Mouse (Mus musculus): ENCODE results near the gene Prepl. TPM values are rescaled to one million over a fixed set of nuclear protein-coding genes. Genes with fewer than 3 reads are reported as not detected.

Gene Prepl
- polyA plus RNA-seq, 1 experiment from 2014 or later, result 118 TPM

- Histone ChIP-seq H3K4me1 (no peaks in the 10 kb centered on the region), H3K27ac (no peak overlapping the region), H3K36me3 (replicated peaks) (no peaks in the 10 kb centered on the region), H3K4me3 (no peak overlapping the region), H3K9ac (no peak overlapping the region), H3K9me3 (no peaks in the 10 kb centered on the region), H3K27me3 (replicated peaks) (no peaks in the 10 kb centered on the region), H3K4me2 (no peak overlapping the region)
- no peak for ATAC-seq (replicated peaks)
- 87% methylated on average over 3 of the region's 3 CpGs for WGBS
Measured at GRCm38 (mm10) chr17:85033087-85033486, 57.0 kb downstream of the Prepl start.

DNA sequence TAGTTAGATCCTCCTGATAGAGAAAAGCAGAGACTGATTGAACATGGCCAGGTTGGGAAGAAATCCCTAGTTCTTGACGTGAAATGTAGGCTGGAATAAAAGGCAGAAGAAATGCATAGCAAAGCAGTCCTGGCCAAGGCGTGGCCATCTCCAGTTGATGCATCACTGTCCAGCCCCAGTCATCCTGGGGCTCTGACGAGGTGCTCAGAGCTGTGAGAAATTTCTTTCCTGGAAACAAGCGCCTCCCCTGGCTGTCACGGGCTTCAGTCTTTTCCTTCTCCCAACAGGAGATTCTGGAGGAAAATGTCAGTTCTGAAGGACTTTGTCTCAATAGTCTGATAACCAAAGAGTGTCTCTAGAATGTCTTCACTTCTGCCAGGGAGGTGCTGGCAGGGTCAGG, 59.4 kb downstream of the Prepl start:
- Histone ChIP-seq H3K27me3 (replicated peaks) (no peaks in the 10 kb centered on the region), H3K9ac (no peak overlapping the region), H3K4me2 (no peak overlapping the region), H3K36me3 (replicated peaks) (no peaks in the 10 kb centered on the region), H3K4me3 (no peak overlapping the region), H3K27ac (no peak overlapping the region), H3K9me3 (no peaks in the 10 kb centered on the region), H3K4me1 (no peaks in the 10 kb centered on the region)
- 87% methylated on average over 5 of the region's 5 CpGs for WGBS
- no peak for ATAC-seq (replicated peaks)

- H3K9ac ChIP-seq, result no peak overlapping the region
- no peaks in the 10 kb centered on the region for H3K36me3 ChIP-seq (replicated peaks)
- H3K9me3 ChIP-seq, result no peaks in the 10 kb centered on the region
- H3K4me1 ChIP-seq, result no peaks in the 10 kb centered on the region
- H3K4me3 ChIP-seq, result no peak overlapping the region
- ATAC-seq (replicated peaks), result no peak
- 93% methylated on average over 10 of the region's 10 CpGs for WGBS
- H3K27ac ChIP-seq, result no peak overlapping the region
- no peak overlapping the region for H3K4me2 ChIP-seq
- H3K27me3 ChIP-seq (replicated peaks), result no peaks in the 10 kb centered on the region
Measured at GRCm38 (mm10) chr17:85028797-85029196, 61.2 kb downstream of the Prepl start.

DNA sequence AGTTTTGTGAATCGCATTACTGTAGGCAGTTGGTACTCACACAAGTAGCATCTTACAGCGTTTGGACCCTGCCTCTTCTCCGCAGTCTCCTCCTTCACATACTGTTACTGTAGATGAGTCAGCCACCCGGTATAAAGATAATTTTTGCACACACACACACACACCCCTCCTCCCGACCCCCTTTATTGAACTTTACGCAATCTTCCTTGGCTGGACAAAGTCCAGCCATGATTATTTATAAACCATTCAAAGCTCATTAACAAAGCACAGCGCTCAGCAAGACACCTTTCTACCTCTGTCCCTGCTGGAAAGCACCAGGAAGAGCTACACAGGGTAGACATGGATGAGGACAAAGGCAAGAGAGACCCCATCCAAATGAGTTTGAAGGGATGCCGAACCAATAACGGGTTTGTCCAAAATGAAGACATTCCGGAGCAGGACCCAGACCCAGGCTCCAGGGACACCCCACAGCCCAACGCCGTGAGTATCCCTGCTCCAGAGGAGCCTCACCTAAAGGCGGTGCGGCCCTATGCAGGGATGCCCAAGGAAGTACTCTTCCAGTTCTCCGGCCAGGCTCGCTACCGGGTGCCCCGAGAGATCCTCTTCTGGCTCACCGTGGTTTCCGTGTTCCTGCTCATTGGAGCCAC, 61.8 kb downstream of the Prepl start, which contains the start of gene Slc3a1:
Slc3a1 (plus strand) TSS at position 284 of the 647 bp plus-strand sequence.
- Histone ChIP-seq H3K4me1 (no peaks in the 10 kb centered on the region), H3K27me3 (replicated peaks) (no peaks in the 10 kb centered on the region), H3K9me3 (no peaks in the 10 kb centered on the region), H3K36me3 (replicated peaks) (no peaks in the 10 kb centered on the region), H3K4me3 (no peak within 1 kb of the TSS), H3K9ac (no peak within 1 kb of the TSS), H3K4me2 (no peak within 1 kb of the TSS), H3K27ac (no peak within 1 kb of the TSS)
- no peak for ATAC-seq (replicated peaks)
- WGBS, result 90% methylated on average over 20 of the region's 20 CpGs

DNA sequence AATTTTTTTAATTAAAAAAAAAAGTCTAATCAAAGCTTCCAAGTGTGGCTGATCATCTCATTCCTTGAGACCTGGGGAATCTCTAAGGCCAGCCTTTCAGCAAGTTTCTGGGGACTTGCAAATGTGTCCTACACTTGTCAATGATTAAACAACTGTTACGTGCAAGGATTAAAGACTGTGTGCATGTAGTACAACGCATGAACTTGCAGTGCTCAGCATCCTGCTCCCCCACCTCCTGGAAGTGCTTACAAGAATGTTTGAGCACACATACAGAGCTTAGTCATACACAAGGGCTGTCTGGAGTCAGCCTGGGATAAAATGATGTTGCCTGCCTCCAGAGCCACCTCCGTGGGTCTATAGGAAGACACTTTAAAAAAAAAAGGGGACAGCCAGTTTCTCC, 62.8 kb downstream of the Prepl start:
- no peak overlapping the region for H3K4me2 ChIP-seq
- no peak overlapping the region for H3K4me3 ChIP-seq
- WGBS, result 88% methylated on average over 3 of the region's 3 CpGs
- no peak for ATAC-seq (replicated peaks)
- H3K4me1 ChIP-seq, result no peaks in the 10 kb centered on the region
- H3K9me3 ChIP-seq, result no peaks in the 10 kb centered on the region
- no peak overlapping the region for H3K9ac ChIP-seq
- H3K27me3 ChIP-seq (replicated peaks), result no peaks in the 10 kb centered on the region
- no peaks in the 10 kb centered on the region for H3K36me3 ChIP-seq (replicated peaks)
- H3K27ac ChIP-seq, result no peak overlapping the region

DNA sequence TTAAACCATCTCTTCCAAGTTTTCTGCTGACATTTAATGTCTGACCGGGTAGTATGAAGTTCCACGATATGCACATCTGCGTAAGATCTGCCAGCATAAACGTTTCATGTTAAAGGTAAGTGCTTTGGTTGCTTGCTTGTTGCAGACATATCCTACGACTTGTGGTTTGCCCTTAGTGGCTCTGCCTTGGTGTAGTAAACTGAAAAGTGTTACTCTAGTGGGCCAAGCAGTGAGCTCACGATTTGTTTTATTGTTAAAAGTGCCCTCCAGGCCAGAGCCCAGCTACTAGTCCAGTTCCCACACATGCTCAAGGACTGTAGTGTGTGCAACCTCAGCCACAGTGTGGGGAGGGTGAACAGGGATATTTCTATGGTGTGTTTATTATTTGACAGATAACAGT, 63.6 kb downstream of the Prepl start:
- Histone ChIP-seq H3K4me2 (no peak overlapping the region), H3K27ac (no peak overlapping the region), H3K9ac (no peak overlapping the region), H3K4me3 (no peak overlapping the region), H3K27me3 (replicated peaks) (no peaks in the 10 kb centered on the region), H3K9me3 (no peaks in the 10 kb centered on the region), H3K4me1 (no peaks in the 10 kb centered on the region), H3K36me3 (replicated peaks) (no peaks in the 10 kb centered on the region)
- no peak for ATAC-seq (replicated peaks)
- WGBS, result 93% methylated on average over 6 of the region's 6 CpGs

GRCm38 (mm10) chr17:85025151-85025550, 64.9 kb downstream of the Prepl start:
- Histone ChIP-seq H3K27me3 (replicated peaks) (no peaks in the 10 kb centered on the region), H3K4me2 (no peak overlapping the region), H3K36me3 (replicated peaks) (no peaks in the 10 kb centered on the region), H3K4me3 (no peak overlapping the region), H3K9me3 (no peaks in the 10 kb centered on the region), H3K4me1 (no peaks in the 10 kb centered on the region), H3K27ac (no peak overlapping the region), H3K9ac (no peak overlapping the region)
- 94% methylated on average over 6 of the region's 6 CpGs for WGBS
- no peak for ATAC-seq (replicated peaks)

DNA sequence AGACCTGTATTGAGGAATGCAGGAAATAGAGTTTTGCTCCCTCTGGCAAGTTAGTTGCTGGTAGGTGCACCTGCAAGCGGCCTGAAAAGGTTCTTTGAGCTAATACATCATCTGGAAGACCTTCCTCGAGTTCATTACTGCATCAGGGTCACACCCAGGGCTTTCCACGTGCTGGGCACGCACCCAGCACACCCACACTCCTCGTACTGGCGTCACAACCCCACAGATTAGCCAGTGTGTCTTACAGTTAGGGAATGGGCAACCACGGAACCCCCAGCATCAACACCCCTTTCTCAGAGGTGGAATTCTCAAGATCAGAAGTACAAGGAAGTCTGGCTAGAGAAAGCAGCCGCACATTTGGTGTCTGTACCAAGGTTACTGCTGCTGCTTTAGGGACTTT, 65.8 kb downstream of the Prepl start:
- no peaks in the 10 kb centered on the region for H3K36me3 ChIP-seq (replicated peaks)
- 92% methylated on average over 8 of the region's 8 CpGs for WGBS

GRCm38 (mm10) chr17:85023247-85024167, 66.5 kb downstream of the Prepl start:
- no peaks in the 10 kb centered on the region for H3K4me1 ChIP-seq
- H3K36me3 ChIP-seq (replicated peaks), result no peaks in the 10 kb centered on the region
- no peak overlapping the region for H3K4me2 ChIP-seq
- no peaks in the 10 kb centered on the region for H3K27me3 ChIP-seq (replicated peaks)
- H3K9me3 ChIP-seq, result no peaks in the 10 kb centered on the region
- peak; percentile 51; the same call in 1 of the 2 replicates for ATAC-seq (replicated peaks)
- 55% methylated on average over 22 of the region's 22 CpGs for whole genome bisulfite sequencing
- H3K27ac ChIP-seq, result no peak overlapping the region
- H3K9ac ChIP-seq, result no peak overlapping the region
- H3K4me3 ChIP-seq, result no peak overlapping the region

More for the DNA sequence above, 65.8 kb downstream of the Prepl start:
- ATAC-seq (replicated peaks), result no peak
- Histone ChIP-seq H3K4me3 (no peak overlapping the region), H3K4me1 (no peaks in the 10 kb centered on the region), H3K9me3 (no peaks in the 10 kb centered on the region), H3K27me3 (replicated peaks) (no peaks in the 10 kb centered on the region), H3K4me2 (no peak overlapping the region), H3K27ac (no peak overlapping the region), H3K9ac (no peak overlapping the region)

GRCm38 (mm10) chr17:85020343-85020742, 69.7 kb downstream of the Prepl start:
- whole genome bisulfite sequencing, result 86% methylated on average over 3 of the region's 3 CpGs
- H3K4me1 ChIP-seq, result no peaks in the 10 kb centered on the region
- H3K9me3 ChIP-seq, result no peaks in the 10 kb centered on the region
- no peaks in the 10 kb centered on the region for H3K36me3 ChIP-seq (replicated peaks)
- H3K27me3 ChIP-seq (replicated peaks), result no peaks in the 10 kb centered on the region
- ATAC-seq (replicated peaks), result no peak
- H3K4me2 ChIP-seq, result no peak overlapping the region
- no peak overlapping the region for H3K9ac ChIP-seq
- H3K4me3 ChIP-seq, result no peak overlapping the region
- no peak overlapping the region for H3K27ac ChIP-seq

DNA sequence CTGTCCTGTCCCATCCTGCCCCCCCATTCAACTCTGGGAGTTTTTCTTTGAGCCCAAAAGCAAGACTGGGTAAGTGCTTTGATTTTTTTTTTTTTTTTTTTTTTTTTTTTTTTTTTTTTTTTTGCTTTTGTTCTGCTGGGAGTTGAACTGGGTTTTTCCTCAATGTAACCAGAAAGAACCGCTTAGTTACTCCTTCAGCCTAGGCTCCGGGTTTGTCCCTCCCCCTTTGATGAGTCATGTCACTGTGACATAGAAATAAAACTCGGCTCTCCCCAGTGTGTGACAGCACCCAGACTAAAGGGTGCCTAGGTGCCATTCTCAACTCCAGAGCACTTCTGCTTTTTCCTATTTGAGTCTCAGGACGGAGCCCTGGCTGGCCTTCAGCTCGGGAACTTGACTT, 71.2 kb downstream of the Prepl start:
- Histone ChIP-seq H3K4me1 (no peaks in the 10 kb centered on the region), H3K4me2 (no peak overlapping the region), H3K9me3 (no peaks in the 10 kb centered on the region), H3K4me3 (no peak overlapping the region), H3K27ac (no peak overlapping the region), H3K27me3 (replicated peaks) (no peaks in the 10 kb centered on the region), H3K36me3 (replicated peaks) (no peaks in the 10 kb centered on the region), H3K9ac (no peak overlapping the region)
- no peak for ATAC-seq (replicated peaks)
- WGBS, result 88% methylated on average over 5 of the region's 5 CpGs

DNA sequence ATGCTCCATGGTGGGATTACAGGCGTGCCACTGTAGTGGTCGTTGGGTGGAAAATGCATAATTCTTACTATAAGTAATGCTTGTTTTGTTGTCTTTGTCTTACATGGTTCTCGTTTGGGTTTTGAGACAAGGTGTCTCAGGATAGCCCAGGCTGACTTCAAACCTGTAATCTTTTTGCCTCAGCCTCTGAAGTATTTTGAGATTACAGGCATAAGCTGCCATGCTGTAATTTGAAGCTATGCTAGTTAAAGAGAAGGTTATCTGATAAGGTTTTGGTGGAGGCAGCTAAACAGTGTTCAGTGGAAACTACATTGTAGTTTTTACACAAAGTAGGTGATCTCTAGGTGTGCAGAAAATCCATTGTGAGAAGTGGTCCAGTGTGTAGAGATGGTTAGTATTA, 71.7 kb downstream of the Prepl start:
- H3K9me3 ChIP-seq, result no peaks in the 10 kb centered on the region
- no peak for ATAC-seq (replicated peaks)
- H3K36me3 ChIP-seq (replicated peaks), result no peaks in the 10 kb centered on the region
- WGBS, result 90% methylated on average over 3 of the region's 3 CpGs
- no peaks in the 10 kb centered on the region for H3K27me3 ChIP-seq (replicated peaks)
- H3K9ac ChIP-seq, result no peak overlapping the region
- H3K27ac ChIP-seq, result no peak overlapping the region
- H3K4me1 ChIP-seq, result no peaks in the 10 kb centered on the region
- H3K4me3 ChIP-seq, result no peak overlapping the region
- H3K4me2 ChIP-seq, result no peak overlapping the region

- 92% methylated on average over 3 of the region's 3 CpGs for WGBS
- Histone ChIP-seq H3K4me1 (no peaks in the 10 kb centered on the region), H3K9ac (no peak overlapping the region), H3K9me3 (no peaks in the 10 kb centered on the region), H3K27me3 (replicated peaks) (no peaks in the 10 kb centered on the region), H3K36me3 (replicated peaks) (no peaks in the 10 kb centered on the region), H3K4me3 (no peak overlapping the region), H3K4me2 (no peak overlapping the region), H3K27ac (no peak overlapping the region)
- ATAC-seq (replicated peaks), result no peak
Measured at GRCm38 (mm10) chr17:85014632-85015031, 75.4 kb downstream of the Prepl start.

Data from midbrain, embryonic 15.5 days (tissue).